Mouse (Mus musculus): ENCODE measurements around the gene Iqschfp.
A peak's percentile ranks its signal among the peaks of the same experiment; 100 is the strongest.

Gene Iqschfp

GRCm38 (mm10) chr3:68203934-68204467, 312.0 kb downstream of the Iqschfp start:
- DNase-seq (ENCODE audit: low read depth, low spot score): no peak

DNA sequence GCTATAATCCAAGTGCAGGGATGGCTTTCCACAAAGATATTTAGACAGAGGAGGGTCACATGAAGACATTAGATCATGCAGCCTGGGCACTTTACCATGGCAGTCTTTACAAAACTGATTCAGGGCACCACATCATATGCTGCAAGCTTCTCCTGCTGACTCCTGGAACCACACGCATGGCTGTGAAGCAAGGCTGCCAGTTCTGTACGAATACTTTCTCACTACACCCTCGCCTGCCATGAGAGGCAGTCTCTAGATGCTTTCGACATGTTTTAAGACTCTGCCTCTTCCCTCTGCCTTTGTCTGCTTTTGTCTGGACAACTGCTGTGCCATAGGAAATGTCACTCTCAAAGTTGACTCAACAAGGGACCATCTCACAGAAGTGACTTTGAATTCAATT, 318.4 kb downstream of the Iqschfp start:
- DNase-seq (ENCODE audit: low read depth, low spot score): no peak

DNA sequence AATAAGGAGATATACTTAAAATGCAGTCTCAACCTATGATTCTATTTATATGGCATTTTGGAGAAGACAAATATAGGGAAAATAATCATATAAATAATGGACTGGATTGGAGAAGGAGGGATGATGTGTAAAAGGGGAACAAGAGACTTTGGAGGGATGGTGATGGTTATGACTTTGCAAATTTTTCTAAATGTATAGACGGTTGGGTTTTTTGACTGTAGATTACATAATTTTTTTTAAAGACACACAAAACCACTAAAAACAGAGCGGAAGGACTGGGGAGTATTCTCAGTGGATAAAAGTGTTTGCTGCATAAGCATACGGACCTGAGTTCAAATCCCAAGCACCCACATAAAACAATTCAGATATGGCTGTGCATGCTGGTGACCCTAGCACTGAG, 329.4 kb downstream of the Iqschfp start:
- no peak for DNase-seq (ENCODE audit: low read depth, low spot score)

GRCm38 (mm10) chr3:68239887-68240286, 347.9 kb downstream of the Iqschfp start:
- DNase-seq (ENCODE audit: low read depth, low spot score): no peak

DNA sequence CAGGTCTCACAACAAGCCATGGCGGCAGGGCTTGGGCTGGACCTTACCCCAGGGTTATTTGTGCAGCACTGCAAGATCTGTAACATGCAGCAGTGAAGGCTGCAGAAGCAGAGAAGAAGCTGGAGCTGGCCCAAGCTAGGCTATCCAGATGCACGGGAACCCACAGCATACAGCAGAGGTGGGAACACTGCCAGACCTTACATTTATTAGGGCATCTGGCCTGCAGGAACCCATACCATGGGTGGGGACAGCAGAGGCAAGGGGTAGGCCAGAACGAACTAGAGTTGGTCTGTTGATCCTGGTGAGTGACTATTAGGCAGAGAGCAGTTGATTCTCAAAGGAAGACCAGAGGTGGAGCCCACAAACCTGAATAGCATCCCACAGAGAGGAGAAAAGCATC, 351.2 kb downstream of the Iqschfp start:
- DNase-seq (ENCODE audit: low read depth, low spot score): peak; percentile 13

- DNase-seq (ENCODE audit: low read depth, low spot score): no peak
Observed at GRCm38 (mm10) chr3:68246154-68246553, 354.1 kb downstream of the Iqschfp start.

- DNase-seq (ENCODE audit: low read depth, low spot score): no peak
Observed at GRCm38 (mm10) chr3:68250589-68250988, 358.6 kb downstream of the Iqschfp start.

DNA sequence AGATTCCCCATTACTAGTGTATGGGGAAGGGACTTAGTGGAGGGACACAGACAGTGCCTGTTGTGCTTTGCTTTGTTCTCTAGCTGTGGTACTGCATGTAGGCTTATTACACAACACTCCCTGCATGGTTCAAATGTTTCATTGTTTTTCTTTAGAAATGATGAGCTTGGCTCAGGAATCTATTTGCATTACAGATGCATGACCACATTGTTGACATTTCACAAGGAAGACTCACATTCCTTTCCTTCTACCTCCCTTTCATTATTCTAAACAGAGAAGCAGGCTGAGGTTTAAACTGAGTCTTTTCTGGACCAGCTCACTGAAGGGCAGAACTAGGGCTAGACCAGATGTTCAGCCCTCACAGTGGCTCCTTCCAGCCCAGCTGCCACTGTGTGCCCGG, 360.3 kb downstream of the Iqschfp start:
- DNase-seq (ENCODE audit: low read depth, low spot score): peak; percentile 51

- no peak for DNase-seq (ENCODE audit: low read depth, low spot score)
Observed at GRCm38 (mm10) chr3:68262304-68262703, 370.3 kb downstream of the Iqschfp start.

DNA sequence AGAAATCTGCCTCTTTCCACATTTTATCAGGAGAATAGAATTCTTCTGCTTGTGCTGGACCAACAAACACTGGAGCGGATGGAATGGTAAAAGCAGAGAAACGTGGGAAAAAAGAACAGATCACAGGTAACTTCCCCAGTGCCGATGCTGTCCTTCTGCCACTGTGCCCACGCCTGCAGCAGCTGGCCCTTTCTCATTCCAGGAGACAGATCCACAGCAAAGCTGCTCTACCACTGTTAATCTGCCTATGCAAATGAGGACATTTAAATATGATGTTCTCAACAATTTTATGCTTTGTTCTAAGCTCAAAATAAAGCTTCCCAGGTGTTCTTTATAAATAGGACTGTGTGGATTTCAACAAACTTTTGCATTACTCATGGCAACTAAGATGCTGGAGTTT, 375.9 kb downstream of the Iqschfp start:
- DNase-seq (ENCODE audit: low read depth, low spot score): no peak

DNA sequence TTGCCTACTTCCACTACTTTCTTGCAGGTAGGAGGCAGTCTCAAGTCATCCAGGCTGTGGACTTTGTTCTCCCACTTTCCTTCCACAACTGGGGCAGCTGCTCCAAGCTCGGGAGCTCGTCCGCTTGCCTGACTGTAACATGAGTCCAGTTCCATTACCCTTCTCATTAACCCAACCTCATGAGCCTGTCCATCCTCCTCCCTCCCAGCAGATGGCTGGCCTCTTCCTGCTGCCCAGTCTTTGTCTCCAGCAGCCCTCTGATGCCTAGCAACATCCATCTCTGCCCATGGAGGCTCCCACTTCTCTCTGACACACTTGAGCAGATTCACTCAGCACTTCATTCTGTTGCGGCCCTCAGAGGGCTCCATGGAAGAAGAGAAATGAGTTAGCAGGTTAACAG, 377.2 kb downstream of the Iqschfp start:
- DNase-seq (ENCODE audit: low read depth, low spot score): no peak

- DNase-seq (ENCODE audit: low read depth, low spot score): no peak
Observed at GRCm38 (mm10) chr3:68270246-68270645, 378.2 kb downstream of the Iqschfp start.

GRCm38 (mm10) chr3:68271457-68271856, 379.4 kb downstream of the Iqschfp start:
- DNase-seq (ENCODE audit: low read depth, low spot score): no peak

GRCm38 (mm10) chr3:68271881-68272280, 379.8 kb downstream of the Iqschfp start:
- no peak for DNase-seq (ENCODE audit: low read depth, low spot score)

DNA sequence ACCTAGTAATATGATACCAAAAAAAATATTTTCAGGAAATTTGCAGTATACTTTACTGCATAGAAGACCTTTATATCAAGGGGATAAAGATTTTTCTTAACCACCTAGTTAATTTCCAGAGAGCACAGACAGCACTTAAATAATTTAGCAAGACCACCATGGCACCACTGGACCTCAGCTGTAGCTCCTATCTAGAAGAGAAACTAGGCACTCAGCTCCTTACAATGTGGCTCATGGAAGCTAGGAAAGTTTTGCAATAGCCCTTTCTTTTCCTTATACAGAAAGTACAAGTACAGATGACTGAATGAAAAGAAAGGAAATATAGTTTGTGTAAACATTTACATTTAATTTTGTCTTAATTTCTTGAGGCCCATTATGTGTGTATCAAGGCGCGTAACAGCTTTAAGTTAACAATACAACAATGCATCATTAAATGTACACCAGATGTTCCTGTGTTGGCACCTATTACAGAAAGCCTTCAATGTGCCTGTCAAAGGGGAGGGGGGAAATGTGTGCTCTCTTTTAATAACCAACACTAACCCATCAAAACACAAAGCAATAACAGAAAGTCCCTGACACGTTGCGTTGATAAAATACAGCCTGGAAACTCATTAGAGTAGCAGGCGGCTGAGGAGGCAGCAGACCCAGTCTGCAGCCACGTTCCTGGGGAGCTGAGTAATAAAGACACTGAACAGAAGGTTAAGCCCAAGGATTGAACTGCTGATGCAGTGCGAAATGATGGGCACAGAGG, 391.0 kb downstream of the Iqschfp start:
- DNase-seq (ENCODE audit: low read depth, low spot score): no peak

DNA sequence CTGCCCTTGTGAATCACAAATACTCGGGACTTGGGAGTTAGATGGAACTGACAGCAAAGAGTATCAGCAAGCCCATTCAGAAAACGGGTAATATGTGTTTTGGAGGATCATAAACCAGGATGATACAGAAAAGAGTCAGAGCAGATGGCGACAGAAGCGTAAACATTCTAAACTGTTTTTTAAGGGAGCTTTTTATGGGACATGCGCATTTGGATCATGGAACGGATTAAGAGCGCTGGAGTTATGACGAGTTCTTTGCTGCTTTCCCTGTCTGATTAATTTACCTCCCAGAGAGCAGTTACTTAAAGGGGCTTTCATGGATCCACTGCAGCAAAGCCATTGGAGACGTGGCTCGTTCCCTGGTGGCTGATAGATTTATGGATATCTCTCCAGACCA, 391.6 kb downstream of the Iqschfp start:
- DNase-seq (ENCODE audit: low read depth, low spot score): no peak

GRCm38 (mm10) chr3:68284500-68284899, 392.5 kb downstream of the Iqschfp start:
- no peak for DNase-seq (ENCODE audit: low read depth, low spot score)

DNA sequence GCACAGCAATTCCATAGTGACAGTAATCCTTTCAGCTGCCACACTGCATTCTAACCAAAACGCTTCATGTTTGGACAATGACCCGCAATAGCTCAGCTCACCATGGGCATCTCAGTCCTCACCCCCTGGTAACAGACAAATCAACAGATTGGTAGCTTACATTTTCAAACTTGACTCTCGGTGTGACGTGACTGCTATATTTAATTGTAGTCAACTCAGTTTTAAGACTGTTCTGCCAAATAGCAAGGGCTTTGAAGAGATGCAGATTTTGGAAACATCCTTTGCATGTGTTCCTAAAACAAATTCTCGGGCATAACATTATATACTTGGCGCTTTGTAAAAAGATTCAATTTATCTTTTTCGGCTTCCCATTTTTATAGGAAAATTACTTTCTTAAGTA, 404.7 kb downstream of the Iqschfp start:
- no peak for DNase-seq (ENCODE audit: low read depth, low spot score)

- no peak for DNase-seq (ENCODE audit: low read depth, low spot score)
Observed at GRCm38 (mm10) chr3:68305647-68306046, 413.6 kb downstream of the Iqschfp start.

DNA sequence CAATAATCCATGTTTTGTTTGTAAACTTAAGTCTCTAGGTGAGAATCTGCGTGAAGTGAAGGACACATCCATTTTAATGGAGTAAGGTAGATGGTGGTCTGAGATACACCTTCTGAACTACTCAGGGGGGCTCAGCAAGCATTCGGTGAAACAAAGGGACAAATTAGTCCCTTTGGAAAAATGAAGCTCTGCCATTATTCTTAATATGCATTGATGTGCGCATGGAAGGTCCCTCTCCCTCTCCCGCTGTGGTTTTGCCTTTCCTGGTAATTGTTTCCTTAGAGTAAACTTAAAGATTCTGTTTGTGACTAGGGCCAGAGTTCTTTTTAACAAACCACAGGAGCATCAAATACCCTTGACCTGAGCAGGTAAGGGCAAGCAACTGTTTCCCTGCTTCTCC, 414.7 kb downstream of the Iqschfp start:
- no peak for DNase-seq (ENCODE audit: low read depth, low spot score)

GRCm38 (mm10) chr3:68325575-68325974, 433.5 kb downstream of the Iqschfp start:
- DNase-seq (ENCODE audit: low read depth, low spot score): no peak

GRCm38 (mm10) chr3:68332515-68332914, 440.5 kb downstream of the Iqschfp start:
- no peak for DNase-seq (ENCODE audit: low read depth, low spot score)

DNA sequence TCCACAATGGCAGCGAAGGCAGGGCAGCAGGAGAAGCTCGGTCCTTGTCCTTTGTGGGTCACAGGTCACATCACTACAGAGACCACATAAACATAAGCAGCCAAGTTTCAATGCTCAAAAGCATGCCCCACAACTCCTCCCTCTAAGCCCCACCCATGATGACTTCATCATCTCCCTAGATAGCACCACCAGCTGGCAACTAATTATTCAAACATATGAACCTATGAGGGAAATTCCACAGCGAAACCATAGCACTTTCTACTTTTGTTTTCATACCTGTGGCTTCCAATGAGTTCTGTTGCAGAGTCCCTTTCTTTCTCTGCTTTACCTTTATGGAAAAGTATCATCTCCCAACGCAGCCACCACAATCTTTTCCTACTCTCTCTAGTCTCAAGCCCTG, 443.5 kb downstream of the Iqschfp start:
- no peak for DNase-seq (ENCODE audit: low read depth, low spot score)

- DNase-seq (ENCODE audit: low read depth, low spot score): no peak
Observed at GRCm38 (mm10) chr3:68350624-68351023, 458.6 kb downstream of the Iqschfp start.

Measured in 3T3-L1 (cell line).